In the genomic region with DNA sequence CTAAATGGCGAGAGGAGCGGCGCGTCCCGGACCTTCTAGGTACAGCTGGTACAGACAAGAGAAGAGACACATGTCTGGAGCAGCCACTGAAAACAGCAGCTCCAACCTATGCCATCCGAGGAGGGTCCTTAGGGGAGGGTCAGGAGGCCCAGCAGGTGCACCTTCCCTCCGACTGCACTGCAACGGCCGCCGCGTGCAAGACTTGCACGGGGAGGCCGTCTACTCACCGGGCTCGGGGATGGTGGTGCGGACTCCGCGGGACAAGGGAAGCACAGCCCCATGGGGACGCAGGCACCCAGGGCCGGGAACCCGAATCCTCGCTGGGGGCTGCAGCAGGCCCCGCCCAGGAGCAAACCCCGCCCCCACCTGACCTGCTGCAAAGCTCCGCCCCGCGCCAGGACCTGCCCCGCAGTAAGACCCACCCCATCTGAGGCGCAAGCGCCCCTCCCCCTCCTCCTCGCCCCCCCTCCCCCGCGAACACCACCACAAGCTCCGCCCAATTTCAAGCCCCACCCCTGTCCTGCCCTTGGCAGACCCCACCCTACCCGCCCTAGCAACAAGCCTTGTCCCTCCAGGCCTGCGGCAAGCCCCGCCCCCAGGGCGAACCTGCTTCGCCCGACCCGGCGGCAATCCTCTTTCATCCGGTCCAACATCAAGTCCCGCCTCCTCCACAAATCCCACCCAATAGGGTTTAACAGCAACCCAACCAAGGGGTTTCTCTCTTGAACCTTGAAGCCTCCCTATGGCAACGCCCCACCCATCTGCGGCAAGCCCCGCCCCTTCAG, we compare ENCODE assay signal across 7 mouse cellular contexts. TPM values are rescaled to one million over a fixed set of nuclear protein-coding genes. Genes with fewer than 3 reads are reported as not detected.
DNase-seq lines count a peak whose midpoint lies in the region; ATAC-seq and TF ChIP-seq lines count a peak whose summit lies in the region.

A gene (minus strand): TSS at position 508 of the 785 bp plus-strand sequence.

- H3K9me3 ChIP-seq in limb, embryonic 13.5 days = no peaks in the 10 kb centered on the region
- H3K9me3 ChIP-seq in midbrain, embryonic 15.5 days = no peaks in the 10 kb centered on the region

- peak; percentile 99 for DNase-seq in brain, embryonic 14.5 days (ENCODE audit: low read depth)
- peak; percentile 92 for DNase-seq in heart, adult 9 months (ENCODE audit: low spot score in 2 of 2)
- peak; percentile 99 for DNase-seq in kidney, adult 9 months
- DNase-seq in spleen, adult 18-20 months = peak; percentile 68 to 78

- H3K27ac ChIP-seq in limb, embryonic 13.5 days = no peak within 1 kb of the TSS
- peak within 1 kb of the TSS; percentile 83 for H3K27ac ChIP-seq in midbrain, embryonic 15.5 days

- TF ChIP-seq CTCF in brain, embryonic 14.5 days (IDR thresholded peaks at IDR 0.05; ENCODE audit: borderline replicate concordance, extremely low read depth, insufficient read depth, insufficient read length) = no peak

- H3K4me1 ChIP-seq in limb, embryonic 13.5 days = peaks cover 3% of the 10 kb centered on the region; the same call in 1 of the 2 replicates
- peaks cover 11% of the 10 kb centered on the region for H3K4me1 ChIP-seq in midbrain, embryonic 15.5 days

- ATAC-seq in erythroblast, adult 5-6 weeks (replicated peaks; ENCODE audit: low FRiP score, poor library complexity, severe bottlenecking) = peak; percentile 91
- ATAC-seq in limb, embryonic 13.5 days (ENCODE audit: low FRiP score, low read depth) = peak; percentile 96
- ATAC-seq in midbrain, embryonic 15.5 days (replicated peaks) = peak; percentile 97

- peak within 1 kb of the TSS; percentile 56 for H3K9ac ChIP-seq in limb, embryonic 13.5 days
- peak within 1 kb of the TSS; percentile 70 for H3K9ac ChIP-seq in midbrain, embryonic 15.5 days

- WGBS in limb, embryonic 13.5 days = under 1% methylated on average over 38 of the region's 47 CpGs
- under 1% methylated on average over 35 of the region's 47 CpGs for WGBS in midbrain, embryonic 15.5 days

- peak within 1 kb of the TSS; percentile 83 for H3K4me2 ChIP-seq in limb, embryonic 13.5 days (replicated peaks)
- peak within 1 kb of the TSS; percentile 52 for H3K4me2 ChIP-seq in midbrain, embryonic 15.5 days

- H3K27me3 ChIP-seq in limb, embryonic 13.5 days = peaks cover 39% of the 10 kb centered on the region
- H3K27me3 ChIP-seq in midbrain, embryonic 15.5 days (replicated peaks) = 0 out of 2 replicates have a peak, but pooled peaks cover 3% of the 10 kb centered on the region

- peak within 1 kb of the TSS; percentile 56 for H3K4me3 ChIP-seq in limb, embryonic 13.5 days
- peak within 1 kb of the TSS; percentile 86 for H3K4me3 ChIP-seq in midbrain, embryonic 15.5 days

- TF ChIP-seq POLR2A in brain, embryonic 14.5 days (IDR thresholded peaks at IDR 0.05; ENCODE audit: borderline replicate concordance, extremely low read depth, insufficient read depth, insufficient read length, poor library complexity, severe bottlenecking) = peak; percentile 34; the same call in 1 of the 2 replicates

- H3K36me3 ChIP-seq in limb, embryonic 13.5 days = no peaks in the 10 kb centered on the region
- H3K36me3 ChIP-seq in midbrain, embryonic 15.5 days (replicated peaks) = no peaks in the 10 kb centered on the region

RNA-seq across cellular contexts. Expression of the gene that starts here (rescaled TPM):
- polyA plus RNA-seq in brain, embryonic 14.5 days (2012; rRNA removed) = 13.9 and 16.5 TPM in 2 replicates
- 17.8 and 19.0 TPM in 2 replicates for total RNA-seq in erythroblast, adult 5-6 weeks (2015; ENCODE audit: low replicate concordance)
- total RNA-seq in erythroblast, adult 5-6 weeks (2017; ENCODE audit: low replicate concordance) = 14.6 and 15.2 TPM in 2 replicates
- 3.3 and 3.9 TPM in 2 replicates for polyA plus RNA-seq in limb, embryonic 13.5 days (2015; fragmentation: Nextera tagmentation; extraction: Ambion mirVana)
- 18.1 TPM in 2 replicates for polyA plus RNA-seq in midbrain, embryonic 15.5 days (2015; fragmentation: Nextera tagmentation; extraction: Ambion mirVana)
